Mouse (Mus musculus) cerebellum, postnatal 14 days (tissue): ENCODE data around the gene Vmn2r41.
"Not testable (repeated sequence)": the region's sequence is repeated elsewhere in the genome, so short reads cannot be mapped to it uniquely, and the experiment has no call there.

Source experiments
- DNase-seq, 2 experiments: peaks; one replicate each; pipeline ENCODE4 v3.0.0; 2021; ENCODE audit warnings: mixed read lengths in 2 of 2

The Vmn2r41 gene

DNA sequence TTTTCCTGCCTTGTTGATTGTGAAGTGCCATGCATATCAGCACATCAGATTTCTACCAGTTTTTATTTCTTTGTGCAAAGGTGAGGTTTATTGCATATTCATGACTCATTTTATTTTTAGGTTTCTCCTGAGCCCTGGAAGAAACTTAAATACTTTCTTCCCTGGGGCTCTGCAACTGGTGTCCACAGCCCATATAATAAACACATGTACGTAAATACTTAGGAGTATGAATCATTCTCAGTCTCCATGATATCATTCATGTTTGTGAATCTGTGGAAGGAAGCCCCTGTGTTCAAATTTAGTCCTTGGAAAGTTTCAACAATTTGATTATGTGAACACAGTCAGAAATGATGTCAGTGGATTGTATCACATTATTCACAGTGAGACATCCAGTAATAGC, at the start of gene Vmn2r41:
Vmn2r41 (minus strand) TSS at position 101 of the 400 bp plus-strand sequence.
- DNase-seq: not testable (repeated sequence)

DNA sequence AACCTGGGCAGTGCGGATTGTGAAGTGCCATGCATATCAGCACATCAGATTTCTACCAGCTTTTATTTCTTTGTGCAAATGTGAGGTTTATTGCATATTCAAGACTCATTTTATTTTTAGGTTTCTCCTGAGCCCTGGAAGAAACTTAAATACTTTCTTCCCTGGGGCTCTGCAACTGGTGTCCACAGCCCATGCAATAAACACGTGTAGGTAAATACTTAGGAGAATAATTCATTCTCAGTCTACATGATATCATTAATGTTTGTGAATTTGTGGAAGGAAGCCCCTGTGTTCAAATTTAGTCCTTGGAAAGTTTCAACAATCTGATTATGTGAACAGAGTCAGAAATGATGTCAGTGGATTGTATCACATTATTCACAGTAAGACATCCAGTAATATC, 38.8 kb upstream of the Vmn2r41 start, which contains the start of gene Vmn2r42:
Vmn2r42 (minus strand) TSS at position 101 of the 400 bp plus-strand sequence.
- not testable (repeated sequence) for DNase-seq

DNA sequence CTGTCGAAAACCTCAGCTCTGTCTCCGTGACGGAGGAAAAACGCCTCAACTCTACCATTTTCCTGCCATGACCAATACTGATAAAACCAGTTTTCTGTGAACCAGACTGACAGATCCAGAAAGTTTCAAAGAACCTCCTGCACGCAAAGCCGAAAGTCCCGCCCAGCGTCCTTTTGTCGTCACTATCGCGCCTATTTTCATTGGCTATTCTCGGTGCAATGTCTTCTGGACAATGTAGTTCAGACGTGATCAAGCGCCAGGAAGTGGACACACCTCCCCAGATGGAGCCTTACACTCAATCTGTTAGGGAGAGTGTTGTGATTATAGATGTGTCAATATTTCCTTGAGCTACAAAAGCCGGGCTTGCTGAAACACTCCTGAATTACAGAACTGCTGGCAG, 68.6 kb downstream of the Vmn2r41 start:
- DNase-seq: peak; percentile 3 to 5
